Mouse (Mus musculus): ENCODE data around the gene Phb2. TPM values are rescaled to one million over a fixed set of nuclear protein-coding genes. Genes with fewer than 3 reads are reported as not detected.

Gene Phb2
- total RNA-seq, 2 experiments from 2014 or later = 121 to 124 TPM

- no peak for TF ChIP-seq CTCF (conservative IDR thresholded peaks at IDR 0.05)
Measured at GRCm38 (mm10) chr6:124696441-124697150, 15.5 kb upstream of the Phb2 start.

GRCm38 (mm10) chr6:124698751-124699150 is 13.4 kb upstream of the Phb2 start:
- no peak overlapping the region for H3K4me3 ChIP-seq
- DNase-seq (ENCODE audit: low spot score in 2 of 2) = no peak
- H3K27ac ChIP-seq = no peak overlapping the region
- no peak for TF ChIP-seq CTCF (conservative IDR thresholded peaks at IDR 0.05)

More at GRCm38 (mm10) chr6:124696441-124697150, 15.5 kb upstream of the Phb2 start:
- H3K4me3 ChIP-seq = no peak overlapping the region
- no peak for DNase-seq (ENCODE audit: low spot score in 2 of 2)
- H3K27ac ChIP-seq = no peak overlapping the region

DNA sequence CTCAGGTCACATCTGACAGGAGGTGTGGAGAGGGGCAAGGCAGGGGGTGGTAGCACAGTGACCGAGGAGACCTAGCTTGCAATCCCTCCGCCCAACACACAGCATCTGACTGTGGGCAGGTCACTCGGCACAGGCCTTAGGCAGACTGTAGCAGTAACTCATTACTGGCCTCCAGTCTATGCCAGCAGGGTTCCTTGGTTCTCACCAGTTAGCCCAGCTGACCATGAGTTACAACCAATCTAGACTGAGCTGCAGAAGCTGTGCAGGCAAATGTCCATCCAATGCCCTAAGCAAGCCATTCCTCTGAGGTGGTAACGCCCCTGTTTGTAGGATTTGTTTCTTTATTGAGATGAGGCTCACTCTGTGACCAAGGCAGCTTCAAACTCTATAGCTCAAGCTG is 12.8 kb upstream of the Phb2 start:
- no peak for TF ChIP-seq CTCF (conservative IDR thresholded peaks at IDR 0.05)
- DNase-seq (ENCODE audit: low spot score in 2 of 2) = no peak
- no peak overlapping the region for H3K4me3 ChIP-seq
- peak overlapping the region; percentile 81 for H3K27ac ChIP-seq

- no peak for TF ChIP-seq CTCF (conservative IDR thresholded peaks at IDR 0.05)
- Histone ChIP-seq H3K27ac (peak overlapping the region; percentile 81), H3K4me3 (no peak overlapping the region)
- DNase-seq (ENCODE audit: low spot score in 2 of 2) = peak; percentile 67 to 76
Measured at GRCm38 (mm10) chr6:124699962-124700610, 12.1 kb upstream of the Phb2 start.

DNA sequence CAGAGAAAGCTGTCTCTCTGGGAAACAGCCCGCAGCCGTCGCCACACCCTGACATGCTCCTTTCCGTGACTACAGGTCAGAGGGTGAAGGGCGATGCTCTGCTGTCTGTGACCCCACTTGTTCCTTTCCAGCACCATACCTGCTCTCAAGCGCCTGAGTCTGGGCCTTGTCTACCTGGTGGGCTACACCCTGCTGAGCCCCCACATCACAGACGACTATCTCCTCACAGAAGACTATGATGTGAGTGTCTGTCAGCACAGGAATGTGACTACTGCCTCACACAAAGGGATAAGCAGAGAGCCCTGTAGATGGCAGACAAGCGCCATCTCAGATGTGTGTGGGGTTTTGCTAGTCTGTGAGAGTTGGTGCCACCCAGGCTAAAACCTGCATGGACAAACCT is 10.8 kb upstream of the Phb2 start:
- DNase-seq (ENCODE audit: low spot score in 2 of 2) = no peak
- Histone ChIP-seq H3K4me3 (no peak overlapping the region), H3K27ac (peak overlapping the region; percentile 81)
- peak; percentile 62 for TF ChIP-seq CTCF (conservative IDR thresholded peaks at IDR 0.05)

GRCm38 (mm10) chr6:124702102-124702783 is 9.9 kb upstream of the Phb2 start:
- DNase-seq (ENCODE audit: low spot score in 2 of 2) = no peak
- H3K27ac ChIP-seq = peak overlapping the region; percentile 81; the same call in 1 of the 2 replicates
- H3K4me3 ChIP-seq = no peak overlapping the region
- TF ChIP-seq CTCF (conservative IDR thresholded peaks at IDR 0.05) = no peak

DNA sequence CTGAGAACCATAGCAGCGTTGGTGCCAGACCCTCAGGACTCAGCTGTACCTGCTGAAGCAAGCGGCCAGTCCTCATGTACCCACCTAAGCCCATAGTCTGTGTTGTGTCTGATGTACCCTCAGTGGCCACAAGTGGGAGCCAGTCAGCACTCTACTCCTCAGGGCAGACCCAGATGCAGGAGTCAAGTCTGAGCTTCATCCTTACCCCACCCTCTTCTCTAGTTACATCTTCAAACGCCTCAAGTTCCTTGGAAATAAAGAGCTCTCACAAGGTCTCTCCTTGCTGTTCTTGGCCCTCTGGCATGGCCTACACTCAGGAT is 9.4 kb upstream of the Phb2 start:
- H3K27ac ChIP-seq = peak overlapping the region; percentile 81; the same call in 1 of the 2 replicates
- H3K4me3 ChIP-seq = no peak overlapping the region
- TF ChIP-seq CTCF (conservative IDR thresholded peaks at IDR 0.05) = peak; percentile 91
- peak; percentile 59 to 69 for DNase-seq (ENCODE audit: low spot score in 2 of 2)

- Histone ChIP-seq H3K27ac (peak overlapping the region; percentile 40), H3K4me3 (no peak overlapping the region)
- DNase-seq (ENCODE audit: low spot score in 2 of 2) = no peak
- TF ChIP-seq CTCF (conservative IDR thresholded peaks at IDR 0.05) = no peak
Measured at GRCm38 (mm10) chr6:124703789-124704188, 8.3 kb upstream of the Phb2 start.

- TF ChIP-seq CTCF (conservative IDR thresholded peaks at IDR 0.05) = no peak
- H3K27ac ChIP-seq = peak overlapping the region; percentile 40; the same call in 1 of the 2 replicates
- H3K4me3 ChIP-seq = no peak overlapping the region
- DNase-seq (ENCODE audit: low spot score in 2 of 2) = no peak
Measured at GRCm38 (mm10) chr6:124704417-124704816, 7.7 kb upstream of the Phb2 start.

DNA sequence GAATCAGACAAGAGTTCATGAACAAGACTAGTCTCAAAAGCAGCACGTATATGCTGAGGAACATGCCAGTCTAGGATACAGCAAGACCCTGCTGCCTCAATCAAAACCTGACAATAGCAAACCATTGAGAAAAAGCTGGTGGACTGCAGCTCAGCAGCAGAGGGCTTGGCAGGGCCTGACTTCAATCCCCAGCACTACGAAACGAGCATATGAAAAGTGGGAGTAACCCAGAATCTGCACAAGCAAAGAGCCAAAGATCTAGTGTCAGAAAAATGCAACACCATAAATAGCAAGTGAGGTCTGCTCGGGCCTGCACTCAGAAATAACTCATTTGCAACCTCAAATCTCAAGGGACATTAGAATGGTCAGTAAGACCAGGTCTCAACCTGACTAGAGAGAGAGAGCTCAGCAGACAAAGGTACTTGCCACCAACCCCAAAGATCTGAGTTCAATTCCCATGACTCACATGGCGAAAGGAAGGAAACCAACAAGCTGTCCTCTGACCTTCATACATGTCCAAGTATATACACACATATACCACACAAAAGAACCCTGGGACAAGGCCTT is 6.0 kb upstream of the Phb2 start:
- Histone ChIP-seq H3K27ac (peak overlapping the region; percentile 87), H3K4me3 (no peak overlapping the region)
- no peak for DNase-seq (ENCODE audit: low spot score in 2 of 2)
- no peak for TF ChIP-seq CTCF (conservative IDR thresholded peaks at IDR 0.05)

- Histone ChIP-seq H3K4me3 (no peak overlapping the region), H3K27ac (no peak overlapping the region)
- no peak for TF ChIP-seq CTCF (conservative IDR thresholded peaks at IDR 0.05)
- no peak for DNase-seq (ENCODE audit: low spot score in 2 of 2)
Measured at GRCm38 (mm10) chr6:124708289-124708889, 3.7 kb upstream of the Phb2 start.

DNA sequence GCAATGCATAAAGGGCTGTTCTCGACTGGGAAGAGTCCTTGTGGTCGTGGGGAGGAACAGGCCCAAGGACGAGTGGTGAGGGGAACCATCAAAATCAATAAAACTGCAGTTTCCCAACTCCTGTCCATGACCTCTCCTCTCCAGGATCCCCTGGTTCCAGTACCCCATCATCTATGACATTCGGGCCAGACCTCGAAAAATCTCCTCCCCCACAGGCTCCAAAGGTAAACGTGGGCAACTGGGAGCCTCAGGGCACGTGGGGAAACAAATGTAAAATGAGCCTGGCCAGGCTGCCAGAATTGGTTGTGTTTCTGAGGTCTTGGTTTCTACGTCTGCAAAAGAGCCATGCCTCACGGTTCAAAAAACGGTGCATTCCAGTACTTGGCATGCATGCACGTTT is 782 bp downstream of the Phb2 start:
- H3K27ac ChIP-seq = peak overlapping the region; percentile 94

More for the DNA sequence above, 782 bp downstream of the Phb2 start:
- TF ChIP-seq CTCF (conservative IDR thresholded peaks at IDR 0.05) = peak; percentile 35
- DNase-seq (ENCODE audit: low spot score in 2 of 2) = no peak
- peak overlapping the region; percentile 98 for H3K4me3 ChIP-seq

All from layer of hippocampus, adult 2 months (tissue).